Mouse (Mus musculus) liver, postnatal 0 days (tissue): ENCODE results near the gene Ptprd.

Experiments
- CTCF ChIP-seq: sonication (generic); IDR thresholded peaks from 2 replicates; pipeline ENCODE4 v1.5.1; 2016; ENCODE audit warnings: antibody characterized with exemption, low read depth
- EP300 ChIP-seq: IDR thresholded peaks from 2 replicates; pipeline ENCODE4 v1.6.1; 2016; ENCODE audit warnings: antibody characterized with exemption, low read depth, mild to moderate bottlenecking

GRCm38 (mm10) chr4:77519166-77519565 lies 692.6 kb downstream of the Ptprd start:
- TF ChIP-seq EP300 (no peak), CTCF (peak; percentile 64)
